Mouse (Mus musculus): ENCODE data around the gene Rnft2. TPM values are rescaled to one million over a fixed set of nuclear protein-coding genes. Genes with fewer than 3 reads are reported as not detected.

Rnft2 gene
- polyA plus RNA-seq, 1 experiment from 2014 or later, result 17.8 TPM

DNA sequence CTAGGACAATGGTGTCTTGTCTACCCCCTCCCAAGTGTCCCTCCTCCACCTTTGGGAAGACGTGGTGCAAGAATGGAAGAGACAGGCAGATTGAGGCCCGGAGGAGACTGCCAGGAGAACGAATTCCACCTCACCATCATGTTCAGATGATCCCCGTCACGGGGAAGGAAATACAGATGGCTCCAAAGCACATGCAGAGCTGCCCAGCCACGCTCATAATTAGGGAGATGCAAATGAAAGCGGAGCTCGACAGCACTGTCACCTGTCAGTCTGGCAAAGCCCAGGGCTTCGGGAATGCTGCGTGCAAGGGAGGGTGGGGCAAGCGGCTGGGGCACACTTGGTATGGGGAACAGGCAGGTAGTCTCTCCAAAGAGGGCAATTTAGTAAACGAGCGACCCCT lies 47.5 kb downstream of the Rnft2 start:
- Histone ChIP-seq H3K27ac (no peak overlapping the region), H3K4me2 (no peak overlapping the region), H3K27me3 (replicated peaks) (no peaks in the 10 kb centered on the region), H3K4me1 (peaks cover 6% of the 10 kb centered on the region), H3K36me3 (replicated peaks) (peaks cover 5% of the 10 kb centered on the region; the same call in 1 of the 2 replicates), H3K4me3 (no peak overlapping the region), H3K9ac (no peak overlapping the region), H3K9me3 (no peaks in the 10 kb centered on the region)
- WGBS, result 75% methylated on average over 13 of the region's 13 CpGs
- no peak for ATAC-seq (replicated peaks)

- no peaks in the 10 kb centered on the region for H3K36me3 ChIP-seq (replicated peaks)
- H3K9ac ChIP-seq, result no peak overlapping the region
- H3K4me1 ChIP-seq, result peaks cover 26% of the 10 kb centered on the region
- 10% methylated on average over 18 of the region's 18 CpGs for WGBS
- H3K9me3 ChIP-seq, result no peaks in the 10 kb centered on the region
- no peak overlapping the region for H3K4me3 ChIP-seq
- H3K27ac ChIP-seq, result 0 out of 2 replicates have a peak overlapping the region, but pooled peaks have one; percentile 12
- ATAC-seq (replicated peaks), result no peak
- no peaks in the 10 kb centered on the region; the same call in 1 of the 2 replicates for H3K27me3 ChIP-seq (replicated peaks)
- H3K4me2 ChIP-seq, result no peak overlapping the region
These were observed 52.7 kb downstream of the Rnft2 start for GRCm38 (mm10) chr5:118192221-118192620.

GRCm38 (mm10) chr5:118190491-118190890 lies 54.4 kb downstream of the Rnft2 start:
- Histone ChIP-seq H3K9ac (no peak overlapping the region), H3K36me3 (replicated peaks) (no peaks in the 10 kb centered on the region), H3K4me3 (no peak overlapping the region), H3K27ac (no peak overlapping the region), H3K4me2 (no peak overlapping the region), H3K4me1 (peaks cover 31% of the 10 kb centered on the region), H3K27me3 (replicated peaks) (no peaks in the 10 kb centered on the region; the same call in 1 of the 2 replicates), H3K9me3 (no peaks in the 10 kb centered on the region)
- no peak for ATAC-seq (replicated peaks)
- 86% methylated on average over 9 of the region's 9 CpGs for WGBS

DNA sequence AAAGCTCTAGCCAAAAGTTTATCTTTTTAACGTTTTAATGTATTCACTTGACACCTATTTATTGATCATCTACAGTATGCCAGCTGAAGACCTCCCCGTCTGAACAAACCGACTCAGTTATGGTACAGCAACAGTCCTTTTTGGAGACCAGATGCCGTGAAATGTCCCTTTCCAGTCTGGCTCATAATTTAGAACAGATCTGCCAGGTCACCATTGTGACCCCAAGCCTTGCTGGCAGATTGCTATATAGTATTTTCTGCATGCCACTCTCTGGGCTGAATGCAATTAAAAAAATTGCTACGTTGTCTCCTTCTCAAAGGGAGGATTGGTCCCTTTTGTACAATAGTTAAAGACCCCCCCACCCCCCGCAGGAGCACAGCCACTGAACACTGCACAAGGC lies 56.6 kb downstream of the Rnft2 start:
- H3K9me3 ChIP-seq, result no peaks in the 10 kb centered on the region
- H3K27ac ChIP-seq, result no peak overlapping the region
- no peaks in the 10 kb centered on the region; the same call in 1 of the 2 replicates for H3K27me3 ChIP-seq (replicated peaks)
- no peaks in the 10 kb centered on the region for H3K36me3 ChIP-seq (replicated peaks)
- H3K9ac ChIP-seq, result no peak overlapping the region
- no peak overlapping the region for H3K4me3 ChIP-seq
- no peak for ATAC-seq (replicated peaks)
- 66% methylated on average over 6 of the region's 6 CpGs for WGBS
- no peak overlapping the region for H3K4me2 ChIP-seq
- H3K4me1 ChIP-seq, result peaks cover 31% of the 10 kb centered on the region

DNA sequence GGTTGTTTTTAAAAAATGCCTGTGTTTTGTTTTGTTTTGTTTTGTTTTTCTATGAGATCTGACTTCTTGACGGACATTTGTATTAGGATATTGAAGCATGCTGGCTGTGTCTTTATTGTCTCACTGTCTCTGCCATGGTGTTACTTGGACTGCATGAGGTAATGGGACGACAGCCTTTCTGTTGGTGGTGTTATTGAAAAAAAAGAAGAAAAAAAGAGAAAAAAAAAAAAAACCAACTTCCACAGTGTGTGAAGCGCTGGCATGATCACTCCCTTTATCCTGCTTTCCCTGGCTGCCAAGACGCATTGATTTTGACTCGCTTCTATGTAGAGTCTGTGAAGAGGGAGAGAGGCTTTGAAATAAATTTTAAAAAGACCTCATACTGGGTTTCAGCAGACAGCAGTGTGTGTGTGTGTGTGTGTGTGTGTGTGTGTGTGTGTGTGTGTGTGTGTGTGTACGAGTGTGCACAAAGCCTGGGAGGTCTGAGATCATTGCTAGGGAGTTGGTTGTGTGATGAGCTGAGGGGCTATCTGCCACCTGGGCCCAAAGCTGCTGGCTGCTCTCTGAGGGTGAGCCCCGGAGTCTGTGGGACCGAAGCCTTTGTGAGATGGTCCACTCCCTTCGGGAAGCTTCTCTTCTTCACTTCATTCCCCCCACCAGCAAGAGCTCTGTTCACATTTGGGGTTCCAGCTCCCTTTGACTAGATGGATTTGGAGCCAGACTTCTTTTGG lies 57.8 kb downstream of the Rnft2 start:
- ATAC-seq (replicated peaks), result peak; percentile 69
- 39% methylated on average over 9 of the region's 9 CpGs for WGBS
- Histone ChIP-seq H3K9ac (no peak overlapping the region), H3K4me1 (peaks cover 21% of the 10 kb centered on the region), H3K36me3 (replicated peaks) (no peaks in the 10 kb centered on the region), H3K9me3 (no peaks in the 10 kb centered on the region), H3K27me3 (replicated peaks) (no peaks in the 10 kb centered on the region; the same call in 1 of the 2 replicates), H3K4me3 (no peak overlapping the region), H3K4me2 (no peak overlapping the region), H3K27ac (peak overlapping the region; percentile 59)

- H3K9me3 ChIP-seq, result no peaks in the 10 kb centered on the region
- no peak overlapping the region for H3K4me3 ChIP-seq
- no peak overlapping the region for H3K27ac ChIP-seq
- peaks cover 25% of the 10 kb centered on the region for H3K27me3 ChIP-seq (replicated peaks)
- no peaks in the 10 kb centered on the region for H3K36me3 ChIP-seq (replicated peaks)
- H3K4me1 ChIP-seq, result peaks cover 7% of the 10 kb centered on the region
- 64% methylated on average over 7 of the region's 7 CpGs for WGBS
- no peak for ATAC-seq (replicated peaks)
- no peak overlapping the region for H3K9ac ChIP-seq
- no peak overlapping the region for H3K4me2 ChIP-seq
These were observed 67.3 kb downstream of the Rnft2 start for GRCm38 (mm10) chr5:118177640-118178039.

GRCm38 (mm10) chr5:118175137-118175536 lies 69.8 kb downstream of the Rnft2 start:
- no peak for ATAC-seq (replicated peaks)
- 21% methylated on average over 2 of the region's 2 CpGs for WGBS
- H3K4me2 ChIP-seq, result no peak overlapping the region; the same call in 1 of the 2 replicates

DNA sequence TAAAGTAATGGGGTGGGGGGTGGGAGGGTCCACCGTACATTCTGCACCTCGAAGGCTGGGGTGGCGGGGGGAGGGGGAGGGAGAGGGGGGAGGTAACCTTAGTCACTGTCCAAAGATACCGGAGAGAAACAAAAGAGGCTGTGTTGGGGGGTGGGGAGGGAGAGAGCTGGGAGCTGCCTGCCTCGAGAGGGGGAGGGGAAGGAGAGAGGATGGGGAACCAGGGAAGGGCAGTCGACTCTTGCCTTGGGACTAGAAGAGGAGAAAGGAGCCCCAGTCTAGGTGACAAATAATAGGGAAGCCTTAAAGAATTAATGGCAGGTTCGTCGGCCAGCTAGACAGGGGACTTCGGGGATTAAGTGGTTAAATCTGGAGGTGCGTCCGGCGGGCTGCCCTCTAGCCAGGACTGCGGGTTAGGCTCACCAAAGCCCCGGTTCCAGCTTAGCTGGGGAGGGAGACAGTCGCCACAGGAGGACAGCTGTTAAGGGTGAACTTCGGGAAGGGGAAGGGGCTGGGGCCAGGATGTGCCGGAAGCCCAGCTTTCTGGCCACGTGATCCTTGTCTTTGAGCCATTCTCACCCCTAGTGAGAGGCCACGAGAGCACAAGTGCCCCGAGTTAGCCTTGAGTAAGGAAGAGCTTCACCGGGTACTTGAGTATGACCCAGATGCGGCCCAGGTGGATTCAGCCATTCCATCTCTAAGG lies 70.5 kb downstream of the Rnft2 start:
- peak overlapping the region; percentile 48 for H3K4me2 ChIP-seq
- H3K27me3 ChIP-seq (replicated peaks), result peaks cover 46% of the 10 kb centered on the region
- no peaks in the 10 kb centered on the region for H3K9me3 ChIP-seq
- H3K4me3 ChIP-seq, result peak overlapping the region; percentile 25
- H3K36me3 ChIP-seq (replicated peaks), result no peaks in the 10 kb centered on the region
- H3K27ac ChIP-seq, result no peak overlapping the region
- under 1% methylated on average over 22 of the region's 22 CpGs for WGBS
- peaks cover 22% of the 10 kb centered on the region for H3K4me1 ChIP-seq
- no peak overlapping the region for H3K9ac ChIP-seq
- no peak for ATAC-seq (replicated peaks)

More at GRCm38 (mm10) chr5:118175137-118175536, 69.8 kb downstream of the Rnft2 start:
- Histone ChIP-seq H3K27ac (no peak overlapping the region), H3K9me3 (no peaks in the 10 kb centered on the region), H3K4me3 (no peak overlapping the region), H3K4me1 (peaks cover 22% of the 10 kb centered on the region), H3K9ac (no peak overlapping the region), H3K27me3 (replicated peaks) (peaks cover 43% of the 10 kb centered on the region), H3K36me3 (replicated peaks) (no peaks in the 10 kb centered on the region)

- no peak overlapping the region for H3K27ac ChIP-seq
- peaks cover 28% of the 10 kb centered on the region for H3K4me1 ChIP-seq
- no peaks in the 10 kb centered on the region for H3K36me3 ChIP-seq (replicated peaks)
- under 1% methylated on average over 27 of the region's 27 CpGs for WGBS
- no peaks in the 10 kb centered on the region for H3K9me3 ChIP-seq
- ATAC-seq (replicated peaks), result no peak
- peak overlapping the region; percentile 86 for H3K4me2 ChIP-seq
- H3K9ac ChIP-seq, result no peak overlapping the region
- peak overlapping the region; percentile 51 for H3K4me3 ChIP-seq
- H3K27me3 ChIP-seq (replicated peaks), result peaks cover 63% of the 10 kb centered on the region
These were observed 72.7 kb downstream of the Rnft2 start for GRCm38 (mm10) chr5:118172078-118172723.

- no peak overlapping the region for H3K27ac ChIP-seq
- H3K9ac ChIP-seq, result no peak overlapping the region
- no peaks in the 10 kb centered on the region for H3K36me3 ChIP-seq (replicated peaks)
- ATAC-seq (replicated peaks), result no peak
- H3K9me3 ChIP-seq, result no peaks in the 10 kb centered on the region
- H3K27me3 ChIP-seq (replicated peaks), result peaks cover 63% of the 10 kb centered on the region
- H3K4me2 ChIP-seq, result peak overlapping the region; percentile 86
- H3K4me1 ChIP-seq, result peaks cover 28% of the 10 kb centered on the region
- H3K4me3 ChIP-seq, result peak overlapping the region; percentile 51
- 0% methylated on average over 36 of the region's 36 CpGs for WGBS
These were observed 73.3 kb downstream of the Rnft2 start for GRCm38 (mm10) chr5:118171665-118172064.

- ATAC-seq (replicated peaks), result no peak
- Histone ChIP-seq H3K4me2 (peak overlapping the region; percentile 86), H3K4me1 (peaks cover 28% of the 10 kb centered on the region), H3K27me3 (replicated peaks) (peaks cover 67% of the 10 kb centered on the region), H3K9ac (no peak overlapping the region), H3K9me3 (no peaks in the 10 kb centered on the region), H3K4me3 (peak overlapping the region; percentile 51), H3K27ac (no peak overlapping the region), H3K36me3 (replicated peaks) (no peaks in the 10 kb centered on the region)
- 1% methylated on average over 25 of the region's 25 CpGs for WGBS
These were observed 73.9 kb downstream of the Rnft2 start for GRCm38 (mm10) chr5:118170888-118171529.

All from midbrain, embryonic 15.5 days (tissue).